Mouse (Mus musculus) forebrain, embryonic 11.5 days (tissue): ENCODE results near the gene Gm11007. TPM values are rescaled to one million over a fixed set of nuclear protein-coding genes. Genes with fewer than 3 reads are reported as not detected.
"Not testable (repeated sequence)": the region's sequence is repeated elsewhere in the genome, so short reads cannot be mapped to it uniquely, and the experiment has no call there.

ENCODE experiments used
- ATAC-seq: fragments of 200-750 bp; cut with Nextera tagmentation; replicated peaks from 2 replicates; pipeline ENCODE4 v1.8.0; 2017; ENCODE audit warnings: moderate TSS enrichment; ENCODE audit not compliant: low FRiP score
- DNase-seq: peaks from one replicate; pipeline ENCODE4 v3.0.0-alpha.2; 2017; ENCODE audit warnings: low spot score
- H3K27ac ChIP-seq: fragments of 300-500 bp; sonication (generic); 2 replicates; pipeline ENCODE4 v1.5.1; 2014; ENCODE audit warnings: low read depth, low read length
- H3K27me3 ChIP-seq: fragments of 300-500 bp; sonication (generic); 2 replicates; pipeline ENCODE4 v1.6.1; 2014; ENCODE audit warnings: mild to moderate bottlenecking, low read length, mixed read lengths; ENCODE audit not compliant: control insufficient read depth, insufficient read depth
- H3K36me3 ChIP-seq: fragments of 300-500 bp; sonication (generic); 2 replicates; pipeline ENCODE4 v1.6.1; 2014; ENCODE audit warnings: mild to moderate bottlenecking, low read length, moderate library complexity, mixed read lengths; ENCODE audit not compliant: control insufficient read depth, insufficient read depth
- H3K4me1 ChIP-seq: fragments of 300-500 bp; sonication (generic); replicated peaks from 2 replicates; pipeline ENCODE4 v1.6.1; 2014; ENCODE audit warnings: low read length, mixed read lengths; ENCODE audit not compliant: control insufficient read depth, insufficient read depth
- H3K4me2 ChIP-seq: fragments of 300-500 bp; sonication (generic); 2 replicates; pipeline ENCODE4 v1.6.1; 2014; ENCODE audit warnings: low read depth, mild to moderate bottlenecking, low read length, moderate library complexity, mixed read lengths; ENCODE audit not compliant: severe bottlenecking
- H3K4me3 ChIP-seq: fragments of 300-500 bp; sonication (generic); 2 replicates; pipeline ENCODE4 v1.5.1; 2014; ENCODE audit warnings: low read depth, low read length
- H3K9ac ChIP-seq: fragments of 300-500 bp; sonication (generic); 2 replicates; pipeline ENCODE4 v1.6.1; 2014; ENCODE audit warnings: low read length
- H3K9me3 ChIP-seq: fragments of 300-500 bp; sonication (generic); 2 replicates; pipeline ENCODE4 v1.6.1; 2016; ENCODE audit warnings: low read length, mixed read lengths; ENCODE audit not compliant: control insufficient read depth
- WGBS: fragments of 180-500 bp; shearing (Covaris S2); extraction: QIAGEN DNeasy Blood & Tissue Kit; methylation state at CpG from one replicate; pipeline ENCODE4 v1.1.7; 2014; 5-methylcytosine and 5-hydroxymethylcytosine counted together
- polyA plus RNA-seq: library from polyadenylated mRNA; unstranded; fragments of >200 nt; fragmentation: Nextera tagmentation; extraction: Ambion mirVana; gene quantifications from 2 replicates; pipeline ENCODE4 v1.2.1, GENCODE M21; 2014

Gm11007 gene
- polyA plus RNA-seq: not detected in 2 replicates

GRCm38 (mm10) chr2:175643678-175644077 lies at the start of gene Gm11007:
Gm11007 (plus strand) TSS chr2:175643978.
- not testable (repeated sequence) for H3K36me3 ChIP-seq, H3K9ac ChIP-seq, ATAC-seq, H3K27me3 ChIP-seq, H3K4me1 ChIP-seq, H3K4me3 ChIP-seq, DNase-seq, H3K4me2 ChIP-seq, H3K9me3 ChIP-seq, H3K27ac ChIP-seq
- no CpG with 5 or more reads among the region's 2 CpGs for WGBS

Other genes starting within 250 kb of the Gm11007 start
- 21.7 and 29.3 TPM in 2 replicates for gene Gm4724, start 208.2 kb upstream of the Gm11007 start, polyA plus RNA-seq
- gene Zfp965, start 174.0 kb upstream of the Gm11007 start, polyA plus RNA-seq: 7.2 and 7.4 TPM in 2 replicates
- 8.5 and 11.5 TPM in 2 replicates for gene Zfp969, start 59.7 kb downstream of the Gm11007 start, polyA plus RNA-seq
- gene Gm2007, start 97.6 kb downstream of the Gm11007 start, polyA plus RNA-seq: not detected in 2 replicates
- 4.5 TPM in 1 of 2 replicates, not detected in the other for gene Gm14288, start 157.1 kb downstream of the Gm11007 start, polyA plus RNA-seq
- 29.4 and 30.1 TPM in 2 replicates for gene Gm6710, start 225.2 kb downstream of the Gm11007 start, polyA plus RNA-seq